Mouse (Mus musculus): Measurements from ENCODE around the gene Gm5134.

GRCm38 (mm10) chr10:76009812-76010211, 55.5 kb downstream of the Gm5134 start:
- TF ChIP-seq CTCF (IDR thresholded peaks at IDR 0.05; ENCODE audit: extremely low read depth, insufficient read length, insufficient replicate concordance, low read depth, low read length): no peak
- no peak for TF ChIP-seq POLR2A (IDR thresholded peaks at IDR 0.05; ENCODE audit: low read depth, low read length)

All from small intestine, adult 2 months (tissue).